Mouse (Mus musculus): Measurements from ENCODE around the gene Fgf22.

GRCm38 (mm10) chr10:79800508-79800907 is 45.6 kb downstream of the Fgf22 start:
- TF ChIP-seq CTCF (IDR thresholded peaks at IDR 0.05; ENCODE audit: extremely low read depth, insufficient read length, insufficient replicate concordance, low read depth, low read length) = no peak
- TF ChIP-seq POLR2A (IDR thresholded peaks at IDR 0.05; ENCODE audit: low read depth, low read length) = no peak

Data from small intestine, adult 2 months (tissue).